Mouse (Mus musculus) erythroblast, embryonic 14.5 days (primary cell): ENCODE measurements around the gene Ispd. TPM values are rescaled to one million over a fixed set of nuclear protein-coding genes. Genes with fewer than 3 reads are reported as not detected.

Experiments
- H3K27me3 ChIP-seq: 2 replicates; pipeline ENCODE4 v1.6.1; 2012; ENCODE audit warnings: inconsistent platforms; ENCODE audit not compliant: control insufficient read depth
- H3K36me3 ChIP-seq: 2 replicates; pipeline ENCODE4 v1.6.1; 2012; ENCODE audit warnings: mild to moderate bottlenecking, inconsistent platforms; ENCODE audit not compliant: control insufficient read depth
- H3K4me1 ChIP-seq: 2 replicates; pipeline ENCODE4 v1.6.1; 2012; ENCODE audit warnings: inconsistent platforms; ENCODE audit not compliant: control insufficient read depth
- H3K4me3 ChIP-seq: replicated peaks from 2 replicates; pipeline ENCODE3; 2012; ENCODE audit warnings: moderate library complexity, mild to moderate bottlenecking, inconsistent platforms
- H3K9me3 ChIP-seq: 2 replicates; pipeline ENCODE4 v1.6.1; 2012; ENCODE audit warnings: low read length, inconsistent platforms, mixed read lengths; ENCODE audit not compliant: control insufficient read depth
- GATA1 ChIP-seq: IDR thresholded peaks from 2 replicates; pipeline ENCODE4 v1.6.1; 2012; ENCODE audit warnings: low read length, inconsistent platforms, mixed read lengths
- TAL1 ChIP-seq: IDR thresholded peaks from 3 replicates; pipeline ENCODE4 v1.6.1; 2012; ENCODE audit warnings: low read length, inconsistent platforms, mixed read lengths
- polyA plus RNA-seq: library from polyadenylated mRNA; stranded (reverse); fragments of >175 nt; gene quantifications from 2 replicates; pipeline ENCODE4 v1.2.3, GENCODE M21; 2012

Ispd gene
- polyA plus RNA-seq, 1 experiment, result not detected

DNA sequence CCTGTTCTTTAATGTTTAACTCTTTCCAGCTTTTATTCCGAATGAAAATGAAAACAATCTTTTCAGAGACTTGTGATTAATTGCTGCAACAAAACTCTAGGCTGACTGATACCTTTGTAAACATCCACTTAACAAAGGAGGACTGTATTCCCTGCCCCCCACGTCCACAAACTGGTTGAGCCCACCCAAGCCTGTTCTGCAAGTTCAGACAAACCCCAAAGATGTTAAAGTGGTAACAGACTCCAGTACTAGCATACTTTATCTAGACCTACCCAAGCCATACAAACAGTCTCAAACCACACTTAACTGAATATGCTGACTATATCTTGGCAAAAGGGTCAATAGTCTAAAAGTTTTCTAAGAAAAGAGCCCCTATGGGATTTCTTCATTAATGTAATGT, 102.1 kb downstream of the Ispd start:
- H3K4me1 ChIP-seq, result no peaks in the 10 kb centered on the region
- H3K27me3 ChIP-seq, result no peaks in the 10 kb centered on the region
- no peaks in the 10 kb centered on the region for H3K9me3 ChIP-seq
- no peaks in the 10 kb centered on the region for H3K36me3 ChIP-seq
- TF ChIP-seq GATA1 (no peak), TAL1 (no peak)
- no peak overlapping the region for H3K4me3 ChIP-seq

- no peaks in the 10 kb centered on the region for H3K27me3 ChIP-seq
- TF ChIP-seq TAL1, result no peak
- no peak for TF ChIP-seq GATA1
- H3K36me3 ChIP-seq, result no peaks in the 10 kb centered on the region
- H3K4me3 ChIP-seq, result no peak overlapping the region
- H3K9me3 ChIP-seq, result no peaks in the 10 kb centered on the region
- H3K4me1 ChIP-seq, result no peaks in the 10 kb centered on the region
Measured at GRCm38 (mm10) chr12:36497565-36497964, 116.3 kb downstream of the Ispd start.

- TF ChIP-seq TAL1 (no peak), GATA1 (no peak)
- Histone ChIP-seq H3K27me3 (no peaks in the 10 kb centered on the region), H3K9me3 (no peaks in the 10 kb centered on the region), H3K36me3 (no peaks in the 10 kb centered on the region), H3K4me3 (no peak overlapping the region), H3K4me1 (no peaks in the 10 kb centered on the region)
Measured at GRCm38 (mm10) chr12:36507111-36507903, 126.1 kb downstream of the Ispd start.

- Histone ChIP-seq H3K4me1 (no peaks in the 10 kb centered on the region), H3K36me3 (no peaks in the 10 kb centered on the region), H3K4me3 (no peak overlapping the region), H3K9me3 (no peaks in the 10 kb centered on the region), H3K27me3 (no peaks in the 10 kb centered on the region)
- no peak for TF ChIP-seq GATA1
- no peak for TF ChIP-seq TAL1
Measured at GRCm38 (mm10) chr12:36509954-36510642, 128.8 kb downstream of the Ispd start.

DNA sequence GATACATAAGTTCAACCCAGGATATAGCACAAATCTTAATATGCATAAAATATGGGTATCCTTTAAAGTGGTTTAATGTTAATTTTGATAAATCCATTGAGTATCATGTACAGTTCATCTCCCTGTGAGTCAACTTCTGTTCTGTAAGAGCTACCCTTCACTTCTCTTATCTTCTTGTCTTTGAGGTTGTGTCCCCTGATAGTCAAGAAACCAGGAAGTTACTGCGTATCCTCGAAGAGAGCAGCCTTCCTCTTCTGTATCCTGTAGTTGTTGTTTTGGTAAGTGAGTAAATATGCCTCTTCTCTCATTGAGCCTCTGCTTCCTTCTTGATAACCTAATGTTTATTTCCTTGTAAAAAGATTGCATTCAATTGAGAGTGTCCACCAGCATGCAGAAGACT, 140.5 kb downstream of the Ispd start:
- Histone ChIP-seq H3K27me3 (no peaks in the 10 kb centered on the region), H3K4me1 (no peaks in the 10 kb centered on the region), H3K36me3 (no peaks in the 10 kb centered on the region), H3K4me3 (no peak overlapping the region), H3K9me3 (no peaks in the 10 kb centered on the region)
- no peak for TF ChIP-seq TAL1
- TF ChIP-seq GATA1, result no peak

- Histone ChIP-seq H3K36me3 (no peaks in the 10 kb centered on the region), H3K4me3 (no peak overlapping the region), H3K4me1 (no peaks in the 10 kb centered on the region), H3K9me3 (no peaks in the 10 kb centered on the region), H3K27me3 (no peaks in the 10 kb centered on the region)
- no peak for TF ChIP-seq TAL1
- no peak for TF ChIP-seq GATA1
Measured at GRCm38 (mm10) chr12:36523515-36523914, 142.3 kb downstream of the Ispd start.

DNA sequence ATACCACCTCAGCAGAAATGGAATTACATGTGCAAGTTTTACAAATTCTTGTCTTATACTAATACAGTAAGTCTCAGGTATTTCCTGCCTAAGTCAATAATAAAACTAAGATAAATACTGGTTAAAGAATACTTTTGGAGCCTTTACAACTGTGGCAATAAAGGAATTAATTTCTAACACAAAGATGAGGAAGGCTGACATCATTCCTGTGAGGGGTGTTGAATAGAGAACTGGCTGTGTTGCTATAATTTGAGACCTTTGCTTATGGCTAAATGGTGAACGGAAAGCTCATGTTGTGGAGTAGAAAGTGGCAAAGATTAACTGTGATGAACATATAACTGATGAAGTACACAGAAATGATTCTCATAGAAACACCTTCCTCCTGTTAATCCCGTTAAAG, 149.7 kb downstream of the Ispd start:
- Histone ChIP-seq H3K4me3 (no peak overlapping the region), H3K4me1 (peaks cover 2% of the 10 kb centered on the region; the same call in 1 of the 2 replicates), H3K9me3 (no peaks in the 10 kb centered on the region), H3K36me3 (no peaks in the 10 kb centered on the region), H3K27me3 (no peaks in the 10 kb centered on the region)
- TF ChIP-seq TAL1 (no peak), GATA1 (no peak)

DNA sequence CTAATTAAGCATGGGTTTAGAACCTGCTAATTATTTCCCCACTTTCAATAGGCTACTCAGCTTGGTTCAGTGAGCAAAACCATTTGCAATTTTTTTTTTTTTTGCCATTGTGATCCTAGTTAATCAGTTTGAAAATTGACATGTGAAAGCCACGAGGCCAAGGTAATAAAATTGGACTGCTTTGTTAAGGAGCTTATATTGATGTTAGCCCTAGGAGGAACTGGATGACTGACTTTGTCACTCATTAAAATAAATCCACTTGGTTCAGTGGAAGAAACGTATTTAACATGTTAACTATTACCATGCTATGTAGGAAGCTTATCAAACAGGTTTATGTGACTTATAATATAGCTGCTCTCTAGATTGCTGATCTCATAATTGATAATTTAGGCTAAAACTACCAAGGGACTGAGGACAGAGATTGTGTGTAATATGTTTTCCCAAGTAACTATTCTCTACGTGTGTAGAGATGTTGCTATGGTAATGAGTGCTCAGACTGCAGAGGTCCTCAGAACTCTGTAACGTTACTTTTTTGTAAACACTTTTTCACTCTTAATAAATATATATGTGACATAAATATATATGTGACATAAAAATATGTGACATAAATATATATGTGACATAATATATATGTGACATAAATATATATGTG, 150.3 kb downstream of the Ispd start:
- TF ChIP-seq TAL1 (no peak), GATA1 (no peak)
- H3K36me3 ChIP-seq, result no peaks in the 10 kb centered on the region

DNA sequence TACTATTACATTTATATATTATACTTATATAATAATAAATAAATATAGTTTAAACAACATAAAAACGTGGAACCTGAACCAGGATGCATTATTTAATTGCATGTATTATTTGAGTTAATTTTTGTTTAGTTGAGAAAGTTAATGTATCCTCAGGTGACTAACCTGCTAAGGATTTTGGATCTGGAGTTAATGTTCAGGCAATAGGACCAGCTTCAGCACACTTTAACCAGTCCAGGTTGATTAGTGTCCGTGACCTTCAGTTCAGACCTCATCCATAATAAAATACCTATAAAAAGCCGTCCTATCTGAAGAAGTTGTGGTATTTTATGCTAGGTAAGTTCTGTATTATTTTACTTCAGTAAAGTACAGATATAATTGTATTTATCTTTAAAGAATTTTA, 151.3 kb downstream of the Ispd start:
- Histone ChIP-seq H3K4me1 (peaks cover 2% of the 10 kb centered on the region; the same call in 1 of the 2 replicates), H3K27me3 (no peaks in the 10 kb centered on the region), H3K4me3 (no peak overlapping the region), H3K36me3 (no peaks in the 10 kb centered on the region), H3K9me3 (no peaks in the 10 kb centered on the region)
- TF ChIP-seq TAL1 (no peak), GATA1 (no peak)

More for the DNA sequence above, 150.3 kb downstream of the Ispd start:
- Histone ChIP-seq H3K9me3 (no peaks in the 10 kb centered on the region), H3K27me3 (no peaks in the 10 kb centered on the region), H3K4me1 (peaks cover 2% of the 10 kb centered on the region; the same call in 1 of the 2 replicates), H3K4me3 (no peak overlapping the region)
